Mouse (Mus musculus) heart, embryonic 14.5 days (tissue): ENCODE measurements around the gene Tmem258. TPM values are rescaled to one million over a fixed set of nuclear protein-coding genes. Genes with fewer than 3 reads are reported as not detected.
"Not testable (repeated sequence)": the region's sequence is repeated elsewhere in the genome, so short reads cannot be mapped to it uniquely, and the experiment has no call there.

ENCODE experiments used
- ATAC-seq: fragments of 200-750 bp; cut with Nextera tagmentation; 2 replicates; pipeline ENCODE4 v1.8.0; 2017; ENCODE audit warnings: low read depth, moderate TSS enrichment; ENCODE audit not compliant: insufficient number of reproducible peaks, insufficient read depth, low FRiP score
- H3K27ac ChIP-seq, 2 experiments: fragments of 200-500 bp in 1 of 2; fragments of 300-500 bp in 1 of 2; sonication (generic) in 1 of 2; replicated peaks in 1 of 2; 2 replicates each; pipeline ENCODE4 v1.5.1; 2012 to 2014; ENCODE audit warnings: low read depth in 2 of 2, low read length in 2 of 2, control low read depth in 1 of 2, mild to moderate bottlenecking in 1 of 2, mixed read lengths in 1 of 2; ENCODE audit not compliant: control insufficient read depth in 1 of 2, insufficient read depth in 1 of 2
- H3K27me3 ChIP-seq: fragments of 300-500 bp; sonication (generic); 2 replicates; pipeline ENCODE4 v1.6.1; 2014; ENCODE audit warnings: mild to moderate bottlenecking, low read length, control low read depth; ENCODE audit not compliant: control insufficient read depth, insufficient read depth
- H3K36me3 ChIP-seq: fragments of 300-500 bp; sonication (generic); 2 replicates; pipeline ENCODE4 v1.6.1; 2014; ENCODE audit warnings: mild to moderate bottlenecking, control low read depth, low read length, mixed read lengths; ENCODE audit not compliant: control insufficient read depth, insufficient read depth
- H3K4me1 ChIP-seq, 2 experiments: fragments of 200-500 bp in 1 of 2; fragments of 300-500 bp in 1 of 2; sonication (generic) in 1 of 2; 2 replicates each; pipeline ENCODE4 v1.6.1; 2012 to 2014; ENCODE audit warnings: low read length in 2 of 2, control low read depth in 1 of 2, mixed read lengths in 1 of 2; ENCODE audit not compliant: control insufficient read depth in 2 of 2, insufficient read depth in 2 of 2
- H3K4me2 ChIP-seq: fragments of 300-500 bp; sonication (generic); 2 replicates; pipeline ENCODE4 v1.6.1; 2014; ENCODE audit warnings: mild to moderate bottlenecking, low read length
- H3K4me3 ChIP-seq, 2 experiments: fragments of 200-500 bp in 1 of 2; fragments of 300-500 bp in 1 of 2; sonication (generic) in 1 of 2; 2 replicates each; pipeline ENCODE4 v1.5.1; 2012 to 2014; ENCODE audit warnings: low read length in 2 of 2, mild to moderate bottlenecking in 2 of 2, control low read depth in 1 of 2, low read depth in 1 of 2, moderate library complexity in 1 of 2; ENCODE audit not compliant: control insufficient read depth in 1 of 2, insufficient read depth in 1 of 2
- H3K9ac ChIP-seq: fragments of 300-500 bp; sonication (generic); 2 replicates; pipeline ENCODE4 v1.6.1; 2014; ENCODE audit warnings: mild to moderate bottlenecking, low read length
- H3K9me3 ChIP-seq: fragments of 300-500 bp; sonication (generic); 2 replicates; pipeline ENCODE4 v1.6.1; 2016; ENCODE audit warnings: low read length, control low read depth; ENCODE audit not compliant: control insufficient read depth
- WGBS: fragments of 180-500 bp; shearing (Covaris S2); extraction: QIAGEN DNeasy Blood & Tissue Kit; methylation state at CpG from one replicate; pipeline ENCODE4 v1.1.7; 2014; 5-methylcytosine and 5-hydroxymethylcytosine counted together
- polyA plus RNA-seq: library from polyadenylated mRNA; unstranded; fragments of >200 nt; fragmentation: Nextera tagmentation; extraction: Ambion mirVana; gene quantifications from 2 replicates; pipeline ENCODE4 v1.2.1, GENCODE M21; 2014

Tmem258 gene
- polyA plus RNA-seq, 1 experiment from 2014 or later, result 491 TPM

GRCm38 (mm10) chr19:10169692-10170330, 34.0 kb upstream of the Tmem258 start:
- not testable (repeated sequence) for H3K9ac ChIP-seq, H3K36me3 ChIP-seq, H3K4me2 ChIP-seq, H3K4me1 ChIP-seq, H3K9me3 ChIP-seq, H3K27me3 ChIP-seq, H3K27ac ChIP-seq, H3K4me3 ChIP-seq, ATAC-seq
- WGBS, result 77% methylated on average over 3 of the region's 3 CpGs

GRCm38 (mm10) chr19:10170466-10170865, 33.3 kb upstream of the Tmem258 start:
- Histone ChIP-seq H3K27me3 (no peaks in the 10 kb centered on the region), H3K36me3 (no peaks in the 10 kb centered on the region), H3K4me3 (no peak overlapping the region), H3K9me3 (no peaks in the 10 kb centered on the region), H3K4me1 (peaks cover 0 to 3% of the 10 kb centered on the region in 2 experiments; a peak in 2 of 4 replicates), H3K27ac (no peak overlapping the region), H3K9ac (no peak overlapping the region), H3K4me2 (no peak overlapping the region)
- no peak for ATAC-seq
- 50% methylated on average over 1 of the region's 1 CpGs for WGBS

DNA sequence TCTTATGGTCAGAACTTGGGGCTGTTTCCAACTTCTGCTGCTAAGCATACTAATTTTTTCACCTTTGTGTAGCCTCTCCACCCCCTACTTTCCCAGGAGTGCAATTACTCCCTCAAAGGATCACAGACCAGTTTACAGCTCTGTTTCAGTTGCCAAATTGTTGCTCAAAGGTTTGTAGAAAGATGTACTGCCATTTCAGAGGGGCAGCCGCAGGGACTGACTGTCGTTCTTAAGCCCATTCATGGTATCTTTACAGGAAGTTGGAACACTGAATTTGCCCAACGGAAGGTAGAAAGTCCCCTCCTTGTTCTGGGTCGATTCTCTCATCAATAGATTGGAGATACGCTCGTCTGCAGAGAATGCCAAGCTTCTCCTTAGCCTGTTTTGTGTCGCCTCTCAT, 32.5 kb upstream of the Tmem258 start:
- H3K27ac ChIP-seq, result no peak overlapping the region
- 74% methylated on average over 7 of the region's 7 CpGs for WGBS

DNA sequence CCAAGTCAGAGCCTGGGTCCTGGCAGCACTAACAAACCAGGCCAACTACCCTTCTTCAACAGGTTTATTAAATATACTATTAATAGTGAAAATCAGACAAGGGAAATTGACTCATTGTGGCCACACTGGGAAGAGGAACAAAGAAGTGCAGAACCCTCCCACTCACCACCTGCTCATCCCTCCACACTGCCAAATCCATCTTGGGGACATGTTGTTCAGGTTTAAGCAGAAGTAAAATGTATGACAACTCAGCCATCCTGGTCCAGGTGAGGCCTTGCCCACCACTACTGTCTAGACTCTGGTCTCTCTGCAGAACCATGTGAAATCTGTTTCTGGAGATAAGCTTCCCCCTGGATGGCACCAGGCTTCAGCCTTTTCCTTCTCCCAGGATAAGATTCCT, 32.0 kb upstream of the Tmem258 start:
- no peaks in the 10 kb centered on the region for H3K36me3 ChIP-seq
- no peak for ATAC-seq
- H3K4me3 ChIP-seq, result no peak overlapping the region
- no peak overlapping the region for H3K9ac ChIP-seq
- H3K27ac ChIP-seq, result no peak overlapping the region
- H3K4me1 ChIP-seq, result peaks cover 8 to 10% of the 10 kb centered on the region in 2 experiments
- H3K9me3 ChIP-seq, result no peaks in the 10 kb centered on the region
- H3K27me3 ChIP-seq, result no peaks in the 10 kb centered on the region
- no peak overlapping the region for H3K4me2 ChIP-seq

More for the DNA sequence above, 32.5 kb upstream of the Tmem258 start:
- Histone ChIP-seq H3K4me2 (no peak overlapping the region), H3K36me3 (no peaks in the 10 kb centered on the region), H3K4me1 (peaks cover 5% of the 10 kb centered on the region in 2 experiments), H3K9me3 (no peaks in the 10 kb centered on the region), H3K27me3 (no peaks in the 10 kb centered on the region), H3K4me3 (no peak overlapping the region), H3K9ac (no peak overlapping the region)
- no peak for ATAC-seq

DNA sequence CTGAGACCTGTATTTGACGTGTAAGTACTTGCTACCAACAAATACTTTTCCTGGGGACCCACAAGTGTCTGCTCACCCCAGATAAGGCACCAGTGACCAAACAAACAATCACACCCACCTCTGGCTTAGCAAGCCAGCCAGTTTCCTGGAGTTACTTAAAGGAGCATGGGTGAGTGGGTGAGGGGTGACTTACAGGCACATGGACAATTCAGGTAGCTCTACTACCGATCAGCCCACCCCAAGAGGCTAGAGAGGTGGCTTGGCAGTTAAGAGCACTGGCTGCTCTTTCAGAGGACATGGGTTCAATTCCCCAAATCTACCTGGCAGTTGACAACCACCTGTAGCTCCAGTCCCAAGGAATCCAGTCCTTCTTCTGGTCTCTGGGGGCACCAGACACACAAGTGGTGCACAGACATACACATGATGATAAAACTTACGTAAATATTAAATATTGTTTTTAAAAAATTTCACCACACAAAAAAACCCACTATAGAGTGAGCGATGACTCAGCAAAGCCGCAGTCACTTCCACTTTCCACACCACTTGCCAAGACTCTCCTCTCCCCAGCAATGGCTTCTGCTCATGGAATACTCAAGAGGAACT, 30.6 kb upstream of the Tmem258 start:
- Histone ChIP-seq H3K9me3 (0 out of 2 replicates have a peak, but pooled peaks cover under 1% of the 10 kb centered on the region), H3K9ac (no peak overlapping the region), H3K36me3 (no peaks in the 10 kb centered on the region), H3K4me3 (no peak overlapping the region), H3K4me2 (no peak overlapping the region), H3K27ac (no peak overlapping the region), H3K4me1 (peaks cover 11 to 14% of the 10 kb centered on the region in 2 experiments), H3K27me3 (no peaks in the 10 kb centered on the region)
- no peak for ATAC-seq
- WGBS, result 72% methylated on average over 5 of the region's 5 CpGs

DNA sequence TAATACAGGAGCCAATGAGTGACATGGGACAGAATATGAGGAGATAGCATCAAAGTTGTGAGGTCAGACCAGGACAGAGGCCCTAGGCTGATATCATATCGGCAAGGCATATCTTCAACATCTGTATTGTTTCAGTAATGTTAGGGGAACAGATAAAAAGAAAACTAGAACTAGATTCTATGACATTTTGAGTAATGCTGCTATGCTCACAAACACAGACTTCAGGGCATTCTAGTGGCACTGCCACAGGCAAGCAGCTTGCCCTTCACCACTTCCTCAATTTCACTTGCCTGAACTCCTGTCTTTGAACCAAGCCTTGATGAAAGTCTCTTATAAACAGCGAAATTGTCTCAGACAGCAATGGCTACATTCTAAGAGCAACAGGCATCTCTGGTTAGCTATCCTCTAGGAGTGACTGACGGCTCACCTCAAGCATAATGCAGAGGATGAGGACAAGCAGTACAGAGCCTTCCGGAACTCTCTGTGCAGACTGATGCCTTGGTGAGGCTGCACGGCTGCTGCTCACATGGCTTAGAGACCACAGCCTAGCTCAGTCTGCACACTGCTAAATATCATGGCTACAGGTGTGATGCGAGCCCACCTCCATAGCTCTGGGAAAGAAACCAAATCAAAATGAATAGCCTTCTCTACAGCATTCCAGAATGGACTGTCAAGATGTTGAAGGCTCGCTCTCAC, 29.8 kb upstream of the Tmem258 start:
- 79% methylated on average over 7 of the region's 7 CpGs for WGBS
- Histone ChIP-seq H3K4me2 (no peak overlapping the region), H3K9ac (no peak overlapping the region), H3K4me1 (peaks cover 11 to 14% of the 10 kb centered on the region in 2 experiments), H3K27me3 (no peaks in the 10 kb centered on the region), H3K27ac (no peak overlapping the region), H3K9me3 (0 out of 2 replicates have a peak, but pooled peaks cover 2% of the 10 kb centered on the region), H3K36me3 (no peaks in the 10 kb centered on the region), H3K4me3 (no peak overlapping the region)
- no peak for ATAC-seq

- Histone ChIP-seq H3K9ac (no peak overlapping the region), H3K4me2 (no peak overlapping the region), H3K4me3 (no peak overlapping the region), H3K36me3 (no peaks in the 10 kb centered on the region), H3K9me3 (0 out of 2 replicates have a peak, but pooled peaks cover 2% of the 10 kb centered on the region), H3K4me1 (peaks cover 11 to 14% of the 10 kb centered on the region in 2 experiments), H3K27me3 (no peaks in the 10 kb centered on the region), H3K27ac (no peak overlapping the region)
- WGBS, result 60% methylated on average over 4 of the region's 4 CpGs
- no peak for ATAC-seq
Measured at GRCm38 (mm10) chr19:10174956-10175355, 28.9 kb upstream of the Tmem258 start.
